Mouse (Mus musculus) liver, embryonic 11.5 days (tissue): Measurements from ENCODE around the gene Cacnb4. TPM values are rescaled to one million over a fixed set of nuclear protein-coding genes. Genes with fewer than 3 reads are reported as not detected.
A peak's percentile ranks its signal among the peaks of the same experiment; 100 is the strongest.

ENCODE experiments used
- ATAC-seq: fragments of 200-750 bp; cut with Nextera tagmentation; replicated peaks from 2 replicates; pipeline ENCODE4 v1.8.0; 2017; ENCODE audit warnings: moderate number of reproducible peaks, mild to moderate bottlenecking, moderate TSS enrichment, moderate library complexity; ENCODE audit not compliant: low FRiP score
- DNase-seq: peaks from one replicate; pipeline ENCODE4 v3.0.0-alpha.2; 2017; ENCODE audit warnings: low spot score
- H3K27ac ChIP-seq: fragments of 300-500 bp; sonication (generic); 2 replicates; pipeline ENCODE4 v1.5.1; 2014; ENCODE audit warnings: mild to moderate bottlenecking, low read depth, low read length, control low read depth
- H3K27me3 ChIP-seq: fragments of 300-500 bp; sonication (generic); replicated peaks from 2 replicates; pipeline ENCODE4 v1.6.1; 2014; ENCODE audit warnings: low read length, mixed read lengths; ENCODE audit not compliant: control insufficient read depth, insufficient read depth
- H3K36me3 ChIP-seq: fragments of 300-500 bp; sonication (generic); 2 replicates; pipeline ENCODE4 v1.6.1; 2014; ENCODE audit warnings: mild to moderate bottlenecking, low read length, moderate library complexity, mixed read lengths; ENCODE audit not compliant: control insufficient read depth, insufficient read depth
- H3K4me1 ChIP-seq: fragments of 300-500 bp; sonication (generic); replicated peaks from 2 replicates; pipeline ENCODE4 v1.6.1; 2014; ENCODE audit warnings: low read length, mixed read lengths; ENCODE audit not compliant: control insufficient read depth, insufficient read depth
- H3K4me2 ChIP-seq: fragments of 300-500 bp; sonication (generic); 2 replicates; pipeline ENCODE4 v1.6.1; 2014; ENCODE audit warnings: mild to moderate bottlenecking, control low read depth, moderate library complexity
- H3K4me3 ChIP-seq: fragments of 300-500 bp; sonication (generic); 2 replicates; pipeline ENCODE4 v1.5.1; 2014; ENCODE audit warnings: low read depth, low read length, control low read depth
- H3K9ac ChIP-seq: fragments of 300-500 bp; sonication (generic); 2 replicates; pipeline ENCODE4 v1.6.1; 2014; ENCODE audit warnings: low read depth, low read length, control low read depth
- H3K9me3 ChIP-seq: fragments of 300-500 bp; sonication (generic); 2 replicates; pipeline ENCODE4 v1.6.1; 2016; ENCODE audit warnings: low read length, inconsistent platforms, mixed read lengths; ENCODE audit not compliant: control insufficient read depth
- WGBS: fragments of 180-500 bp; shearing (Covaris S2); extraction: QIAGEN DNeasy Blood & Tissue Kit; methylation state at CpG from one replicate; pipeline ENCODE4 v1.1.7; 2014; 5-methylcytosine and 5-hydroxymethylcytosine counted together
- polyA plus RNA-seq: library from polyadenylated mRNA; unstranded; fragments of >200 nt; fragmentation: Nextera tagmentation; extraction: Ambion mirVana; gene quantifications from 2 replicates; pipeline ENCODE4 v1.2.1, GENCODE M21; 2014

Cacnb4 gene
- polyA plus RNA-seq, 1 experiment from 2014 or later: 0.69 TPM

DNA sequence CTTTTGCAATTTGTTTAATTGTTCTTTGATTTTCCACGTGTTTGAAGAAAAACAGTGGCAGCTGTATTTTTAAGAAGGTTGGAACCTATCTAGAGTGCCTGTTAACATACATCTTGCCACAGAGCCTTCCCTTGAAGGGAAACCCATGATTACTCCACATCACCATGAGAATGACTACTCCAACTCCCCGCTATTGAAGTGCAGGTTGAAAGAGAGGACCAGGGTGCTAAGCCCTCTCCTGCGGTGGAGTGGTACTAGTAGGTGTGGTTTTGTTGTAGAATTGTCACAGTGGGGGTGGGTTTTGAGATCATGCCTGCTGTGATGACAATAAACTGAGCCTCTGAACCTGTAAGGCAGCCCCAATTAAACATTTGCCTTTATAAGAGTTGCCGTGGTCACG, 23.7 kb upstream of the Cacnb4 start:
- no peak overlapping the region for H3K9ac ChIP-seq
- H3K27ac ChIP-seq: no peak overlapping the region
- 81% methylated on average over 5 of the region's 5 CpGs for WGBS
- no peaks in the 10 kb centered on the region for H3K27me3 ChIP-seq
- no peaks in the 10 kb centered on the region for H3K4me1 ChIP-seq
- no peak overlapping the region for H3K4me3 ChIP-seq
- ATAC-seq (no peak), DNase-seq (no peak)
- peaks cover 4% of the 10 kb centered on the region; the same call in 1 of the 2 replicates for H3K36me3 ChIP-seq
- no peak overlapping the region for H3K4me2 ChIP-seq
- no peaks in the 10 kb centered on the region for H3K9me3 ChIP-seq

DNA sequence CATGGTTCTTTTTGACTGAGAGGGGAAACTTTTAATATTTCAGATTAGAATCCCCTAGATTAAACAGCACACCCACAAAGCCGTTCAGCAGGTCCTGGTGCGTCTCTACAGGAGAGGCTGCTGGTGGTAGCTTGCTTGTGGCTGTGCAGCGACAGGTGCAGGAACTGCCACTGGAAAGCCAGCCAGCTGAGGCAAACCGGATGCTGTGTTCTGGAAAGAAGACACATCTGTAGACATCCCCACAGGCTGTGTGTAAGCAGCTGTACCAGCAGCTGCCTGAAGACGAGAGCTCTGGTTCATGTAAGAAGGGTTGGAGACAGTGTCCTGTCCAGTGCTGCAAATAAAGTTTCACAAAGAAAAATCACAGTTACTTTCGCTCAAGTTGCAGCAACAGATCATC, 18.0 kb upstream of the Cacnb4 start:
- Histone ChIP-seq H3K4me3 (no peak overlapping the region), H3K4me2 (no peak overlapping the region), H3K27ac (no peak overlapping the region), H3K9ac (no peak overlapping the region), H3K4me1 (no peaks in the 10 kb centered on the region), H3K9me3 (no peaks in the 10 kb centered on the region), H3K36me3 (peaks cover 2% of the 10 kb centered on the region; the same call in 1 of the 2 replicates), H3K27me3 (no peaks in the 10 kb centered on the region)
- DNase-seq (no peak), ATAC-seq (no peak)
- WGBS: 83% methylated on average over 6 of the region's 6 CpGs

DNA sequence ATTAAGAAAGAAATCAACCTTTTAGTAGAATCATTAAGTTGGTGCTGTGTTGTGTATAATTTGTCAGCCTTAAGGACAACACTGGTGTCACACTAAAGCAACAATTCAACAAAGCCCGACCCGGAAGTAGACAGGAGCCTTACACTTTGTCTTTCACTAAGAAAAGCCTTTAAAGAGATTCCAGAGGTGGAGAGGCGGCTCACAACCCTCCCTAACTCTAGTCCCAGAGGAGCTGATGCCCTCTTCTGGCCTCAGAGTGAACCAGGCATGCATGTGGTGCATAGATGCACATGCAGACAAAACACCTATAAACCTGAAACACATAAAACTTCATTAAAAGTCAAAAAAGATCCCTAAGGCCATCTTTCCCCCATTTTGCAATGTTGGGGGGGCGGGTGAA, 15.1 kb upstream of the Cacnb4 start:
- Histone ChIP-seq H3K9ac (no peak overlapping the region), H3K36me3 (no peaks in the 10 kb centered on the region), H3K4me3 (no peak overlapping the region), H3K27ac (no peak overlapping the region), H3K9me3 (no peaks in the 10 kb centered on the region), H3K27me3 (no peaks in the 10 kb centered on the region), H3K4me2 (no peak overlapping the region), H3K4me1 (no peaks in the 10 kb centered on the region)
- DNase-seq (no peak), ATAC-seq (no peak)
- 74% methylated on average over 4 of the region's 4 CpGs for WGBS

DNA sequence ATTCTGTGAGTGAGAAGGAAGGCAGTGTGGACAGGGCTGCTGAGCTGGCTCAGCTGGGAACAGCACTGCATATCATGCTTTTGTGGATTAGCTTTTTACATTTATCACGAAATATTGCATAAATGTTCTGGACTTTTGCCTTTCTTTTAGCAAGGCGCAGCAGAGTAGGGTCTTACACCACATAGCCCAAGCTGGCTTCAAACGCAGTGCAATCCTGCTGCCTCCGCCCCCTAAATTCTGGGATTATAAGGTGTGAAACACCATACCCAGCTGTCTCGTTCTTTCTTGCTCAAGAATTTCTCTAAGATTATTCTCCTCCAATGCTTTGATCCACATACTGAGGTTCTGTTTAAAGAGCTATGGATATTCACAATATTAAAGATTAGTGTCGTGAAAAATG, 10.0 kb upstream of the Cacnb4 start:
- DNase-seq: no peak
- WGBS: 79% methylated on average over 6 of the region's 6 CpGs
- H3K4me2 ChIP-seq: no peak overlapping the region
- no peak for ATAC-seq
- H3K27me3 ChIP-seq: no peaks in the 10 kb centered on the region
- no peak overlapping the region for H3K9ac ChIP-seq
- no peak overlapping the region for H3K4me3 ChIP-seq
- H3K9me3 ChIP-seq: no peaks in the 10 kb centered on the region
- H3K36me3 ChIP-seq: no peaks in the 10 kb centered on the region
- no peak overlapping the region for H3K27ac ChIP-seq
- no peaks in the 10 kb centered on the region for H3K4me1 ChIP-seq

DNA sequence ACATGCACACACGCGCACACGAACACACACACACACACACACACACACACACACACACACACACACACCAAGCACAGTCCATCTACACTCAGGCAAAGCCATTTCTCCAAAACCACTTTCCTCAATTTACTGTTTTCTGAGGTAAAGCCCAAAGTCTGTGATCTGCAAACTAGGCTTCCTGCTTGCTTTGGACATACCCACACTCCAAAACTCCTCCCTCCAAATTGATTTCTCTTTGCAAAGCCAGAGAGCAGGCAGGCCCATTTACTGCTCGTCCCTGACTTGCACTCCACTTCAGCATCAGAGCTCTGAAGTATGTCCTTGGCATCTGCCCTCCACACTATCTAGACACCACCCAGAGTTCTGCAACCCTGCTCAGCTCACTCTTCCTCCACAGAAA, 958 bp upstream of the Cacnb4 start:
- WGBS: 63% methylated on average over 4 of the region's 4 CpGs
- no peak overlapping the region for H3K4me3 ChIP-seq
- H3K4me2 ChIP-seq: no peak overlapping the region
- no peak overlapping the region for H3K27ac ChIP-seq
- peaks cover 36% of the 10 kb centered on the region for H3K27me3 ChIP-seq
- H3K9ac ChIP-seq: no peak overlapping the region
- ATAC-seq: 0 out of 2 replicates have a peak, but pooled peaks have one; percentile 12
- H3K4me1 ChIP-seq: no peaks in the 10 kb centered on the region; the same call in 1 of the 2 replicates
- DNase-seq: no peak
- no peaks in the 10 kb centered on the region for H3K9me3 ChIP-seq
- H3K36me3 ChIP-seq: no peaks in the 10 kb centered on the region

DNA sequence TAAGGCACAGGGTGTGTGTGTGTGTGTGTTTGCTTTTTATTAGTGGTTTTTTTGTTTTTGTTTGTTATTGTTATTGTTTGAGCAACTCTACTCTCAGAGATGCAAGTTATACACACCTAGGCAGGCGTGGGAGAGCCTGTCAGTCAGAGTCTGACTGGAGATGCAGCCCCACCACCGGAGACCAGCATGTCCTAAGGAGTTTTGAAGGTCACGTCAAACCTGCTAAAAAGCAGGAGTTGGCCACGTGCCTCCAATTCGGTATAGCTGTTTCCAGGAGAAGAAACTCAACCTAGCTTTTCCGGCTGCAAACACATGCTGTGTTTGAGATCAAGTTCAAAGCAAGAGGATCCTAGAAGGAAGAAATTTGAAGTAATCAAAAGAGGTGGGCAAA, 277 bp upstream of the Cacnb4 start:
- H3K9ac ChIP-seq: no peak overlapping the region
- H3K36me3 ChIP-seq: no peaks in the 10 kb centered on the region
- H3K4me2 ChIP-seq: no peak overlapping the region; the same call in 1 of the 2 replicates
- ATAC-seq (no peak), DNase-seq (no peak)
- H3K27me3 ChIP-seq: peaks cover 36% of the 10 kb centered on the region
- H3K9me3 ChIP-seq: no peaks in the 10 kb centered on the region
- 17% methylated on average over 6 of the region's 6 CpGs for WGBS
- H3K4me3 ChIP-seq: peak overlapping the region; percentile 59
- no peaks in the 10 kb centered on the region; the same call in 1 of the 2 replicates for H3K4me1 ChIP-seq
- no peak overlapping the region for H3K27ac ChIP-seq

DNA sequence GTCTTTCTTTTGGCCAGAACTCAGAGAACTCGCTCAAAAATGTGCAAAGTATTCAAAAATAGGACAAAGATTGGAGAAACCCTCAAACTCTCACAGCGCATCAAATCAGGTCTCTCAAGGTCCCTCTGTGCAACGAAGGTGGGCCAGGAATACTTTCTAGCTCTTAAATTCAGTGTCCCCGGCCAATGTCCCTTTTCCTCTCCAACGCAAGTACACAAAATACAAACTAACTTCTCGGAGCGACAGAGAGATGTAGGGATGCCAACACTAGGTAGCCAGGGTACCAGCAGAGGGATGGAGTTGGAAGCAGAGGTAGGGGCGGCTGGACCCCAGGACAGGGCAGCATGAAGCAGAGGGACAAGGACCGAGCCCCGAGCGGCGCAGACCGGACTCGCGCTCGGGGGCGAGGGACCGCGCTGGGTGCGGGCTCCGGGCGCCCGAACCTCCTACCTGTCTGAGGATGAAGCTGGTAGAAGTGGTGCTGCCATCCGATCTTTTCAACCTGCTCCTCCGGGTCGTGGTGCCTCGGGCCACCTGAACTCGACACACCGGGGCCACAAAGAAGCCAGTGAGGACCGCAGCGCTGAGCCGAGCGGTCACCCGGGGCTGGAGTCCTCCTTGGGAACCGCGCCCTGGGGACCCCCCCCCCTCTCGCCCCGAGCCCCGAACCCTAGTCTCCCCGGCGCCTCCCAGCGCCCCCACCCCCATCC, 1.2 kb downstream of the Cacnb4 start:
- H3K4me1 ChIP-seq: no peaks in the 10 kb centered on the region; the same call in 1 of the 2 replicates
- H3K9me3 ChIP-seq: no peaks in the 10 kb centered on the region
- H3K4me2 ChIP-seq: peak overlapping the region; percentile 84
- H3K4me3 ChIP-seq: peak overlapping the region; percentile 59
- H3K27me3 ChIP-seq: peaks cover 43% of the 10 kb centered on the region
- ATAC-seq (peak; percentile 53), DNase-seq (peak; percentile 55)
- 2% methylated on average over 40 of the region's 42 CpGs for WGBS
- no peak overlapping the region for H3K27ac ChIP-seq
- H3K9ac ChIP-seq: no peak overlapping the region
- H3K36me3 ChIP-seq: no peaks in the 10 kb centered on the region

DNA sequence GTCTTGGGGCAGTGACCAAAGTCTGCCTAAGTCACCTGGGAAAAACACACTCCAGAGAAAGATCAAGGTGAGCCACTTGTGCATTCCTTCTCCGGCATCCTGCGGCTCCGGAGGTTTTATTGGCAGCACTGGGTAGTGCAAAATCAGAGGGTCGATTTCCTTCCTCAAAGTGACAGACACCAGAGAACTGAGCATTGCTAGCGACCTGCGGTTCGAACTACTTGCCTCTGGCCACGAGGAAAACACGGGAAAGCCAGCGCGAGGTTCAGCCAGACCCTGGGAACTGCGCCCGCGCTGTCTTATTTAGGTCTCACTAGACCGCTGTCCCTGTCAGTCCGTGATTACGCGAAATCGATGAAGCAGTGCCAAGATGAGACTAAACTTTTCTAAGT, 1.7 kb downstream of the Cacnb4 start:
- Histone ChIP-seq H3K4me1 (no peaks in the 10 kb centered on the region; the same call in 1 of the 2 replicates), H3K9me3 (no peaks in the 10 kb centered on the region), H3K27me3 (peaks cover 43% of the 10 kb centered on the region), H3K4me2 (peak overlapping the region; percentile 84), H3K4me3 (peak overlapping the region; percentile 59), H3K36me3 (no peaks in the 10 kb centered on the region), H3K27ac (no peak overlapping the region), H3K9ac (no peak overlapping the region)
- 2% methylated on average over 19 of the region's 19 CpGs for WGBS
- DNase-seq (peak; percentile 35), ATAC-seq (no peak)

DNA sequence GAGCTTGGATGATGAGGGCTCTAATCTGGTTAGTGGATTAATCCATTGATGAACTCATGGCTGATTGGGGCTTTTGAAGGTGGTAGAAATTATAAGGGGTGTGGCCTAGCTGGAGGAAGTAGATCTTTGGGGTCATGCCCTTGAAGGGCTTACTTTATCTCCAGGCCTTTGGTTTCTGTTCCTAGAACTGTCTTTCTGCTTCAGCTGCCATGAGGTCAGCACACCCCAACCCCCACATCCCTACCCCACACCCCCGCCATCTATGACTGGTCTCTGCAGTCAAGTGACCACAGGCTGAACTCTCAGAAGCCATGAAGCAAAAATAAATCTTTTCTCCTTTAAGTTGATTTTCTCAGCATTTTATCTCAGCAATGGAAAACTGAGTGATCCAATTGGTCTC, 3.5 kb downstream of the Cacnb4 start:
- 58% methylated on average over 1 of the region's 1 CpGs for WGBS
- ATAC-seq: no peak
- DNase-seq: no peak
- peaks cover 41% of the 10 kb centered on the region for H3K27me3 ChIP-seq
- no peak overlapping the region for H3K9ac ChIP-seq
- H3K9me3 ChIP-seq: no peaks in the 10 kb centered on the region
- H3K4me3 ChIP-seq: no peak overlapping the region
- no peak overlapping the region for H3K27ac ChIP-seq
- H3K4me1 ChIP-seq: no peaks in the 10 kb centered on the region; the same call in 1 of the 2 replicates
- H3K36me3 ChIP-seq: no peaks in the 10 kb centered on the region
- H3K4me2 ChIP-seq: no peak overlapping the region
